Mouse (Mus musculus) embryonic fibroblast, embryonic 13.5 days (primary cell): ENCODE data around the gene Mylk.

Experiments used
- CTCF ChIP-seq: IDR thresholded peaks from 2 replicates; pipeline ENCODE4 v1.5.1; 2011; ENCODE audit warnings: mild to moderate bottlenecking, control low read depth, low read length, moderate library complexity, borderline replicate concordance; ENCODE audit not compliant: insufficient read depth
- POLR2A ChIP-seq: IDR thresholded peaks from 2 replicates; pipeline ENCODE4 v1.6.1; 2011; ENCODE audit warnings: low read depth, mild to moderate bottlenecking, control low read depth, low read length, moderate library complexity

- TF ChIP-seq CTCF: no peak
- no peak for TF ChIP-seq POLR2A
Measured at GRCm38 (mm10) chr16:34782442-34782841, 37.4 kb downstream of the Mylk start.
